Mouse (Mus musculus): ENCODE data around the gene Zfp688.
A peak's percentile ranks its signal among the peaks of the same experiment; 100 is the strongest.
"Not testable (repeated sequence)": the region's sequence is repeated elsewhere in the genome, so short reads cannot be mapped to it uniquely, and the experiment has no call there.

Zfp688 gene

GRCm38 (mm10) chr7:127421388-127422191 lies at the start of gene Zfp688:
Gene Zfp688, minus strand, starts transcription at chr7:127422068.
- peak; percentile 92 to 94 for DNase-seq (ENCODE audit: low spot score in 2 of 2)

GRCm38 (mm10) chr7:127471646-127472010 lies 49.8 kb upstream of the Zfp688 start:
- peak in 1 of 2 experiments; percentile 47 for DNase-seq (ENCODE audit: low spot score in 2 of 2)

GRCm38 (mm10) chr7:127470743-127471645 lies 49.1 kb upstream of the Zfp688 start:
- DNase-seq (ENCODE audit: low spot score in 2 of 2) = peak; percentile 94

- peak in 1 of 2 experiments; percentile 35 for DNase-seq (ENCODE audit: low spot score in 2 of 2)
These were observed 48.3 kb upstream of the Zfp688 start for GRCm38 (mm10) chr7:127470011-127470715.

GRCm38 (mm10) chr7:127466606-127467005 lies 44.7 kb upstream of the Zfp688 start:
- DNase-seq (ENCODE audit: low spot score in 2 of 2) = no peak

GRCm38 (mm10) chr7:127465670-127466069 lies 43.8 kb upstream of the Zfp688 start:
- not testable (repeated sequence) for DNase-seq (ENCODE audit: low spot score in 2 of 2)

- DNase-seq (ENCODE audit: low spot score in 2 of 2) = no peak
These were observed 43.3 kb upstream of the Zfp688 start for GRCm38 (mm10) chr7:127465191-127465590.

- DNase-seq (ENCODE audit: low spot score in 2 of 2) = not testable (repeated sequence)
These were observed 37.4 kb upstream of the Zfp688 start, which contains the start of gene Prr14 for GRCm38 (mm10) chr7:127459311-127459710. Gene Prr14, plus strand, starts transcription at chr7:127459611.

GRCm38 (mm10) chr7:127458371-127459122 lies 36.7 kb upstream of the Zfp688 start:
- not testable (repeated sequence) for DNase-seq (ENCODE audit: low spot score in 2 of 2)

GRCm38 (mm10) chr7:127454905-127455304 lies 33.0 kb upstream of the Zfp688 start:
- DNase-seq (ENCODE audit: low spot score in 2 of 2) = no peak

- no peak for DNase-seq (ENCODE audit: low spot score in 2 of 2)
These were observed 31.2 kb upstream of the Zfp688 start for GRCm38 (mm10) chr7:127453056-127453455.

GRCm38 (mm10) chr7:127449966-127450365 lies 28.1 kb upstream of the Zfp688 start:
- DNase-seq (ENCODE audit: low spot score in 2 of 2) = no peak

- peak; percentile 97 to 99 for DNase-seq (ENCODE audit: low spot score in 2 of 2)
These were observed 26.8 kb upstream of the Zfp688 start, which contains the start of gene Zfp689 for GRCm38 (mm10) chr7:127448521-127449300. Gene Zfp689, minus strand, starts transcription at chr7:127449158.

GRCm38 (mm10) chr7:127443976-127444375 lies 22.1 kb upstream of the Zfp688 start:
- DNase-seq (ENCODE audit: low spot score in 2 of 2) = no peak

- DNase-seq (ENCODE audit: low spot score in 2 of 2) = no peak
These were observed 15.9 kb upstream of the Zfp688 start for GRCm38 (mm10) chr7:127437724-127438123.

GRCm38 (mm10) chr7:127435206-127435605 lies 13.3 kb upstream of the Zfp688 start:
- DNase-seq (ENCODE audit: low spot score in 2 of 2) = no peak

GRCm38 (mm10) chr7:127426354-127426753 lies 4.5 kb upstream of the Zfp688 start:
- DNase-seq (ENCODE audit: low spot score in 2 of 2) = no peak

- DNase-seq (ENCODE audit: low spot score in 2 of 2) = no peak
These were observed 4.0 kb upstream of the Zfp688 start for GRCm38 (mm10) chr7:127425911-127426310.

GRCm38 (mm10) chr7:127425291-127425690 lies 3.4 kb upstream of the Zfp688 start:
- no peak for DNase-seq (ENCODE audit: low spot score in 2 of 2)

GRCm38 (mm10) chr7:127422247-127422646 lies 379 bp upstream of the Zfp688 start:
- peak; percentile 47 to 48 for DNase-seq (ENCODE audit: low spot score in 2 of 2)
